21 mouse cellular contexts compared by ENCODE assay signal in the genomic region with DNA sequence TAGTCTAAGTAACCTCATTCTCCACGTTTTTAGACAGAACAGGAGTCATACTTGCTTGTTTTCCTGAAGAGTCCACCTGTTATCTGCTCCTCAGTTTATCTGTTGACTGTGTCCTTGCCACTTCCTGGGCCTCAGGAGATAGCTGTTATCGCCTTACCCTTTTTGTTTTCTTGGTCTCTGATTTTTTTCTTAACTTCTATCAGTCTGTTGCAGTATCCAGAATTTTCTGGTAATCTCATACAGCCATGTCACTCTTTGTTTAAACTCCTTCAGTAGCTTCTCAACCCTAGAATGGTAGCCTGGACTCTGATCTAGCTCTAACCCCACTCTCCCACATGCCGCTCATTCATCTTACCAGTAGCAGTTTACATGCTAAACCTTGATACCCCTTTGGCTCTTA. TPM values are rescaled to one million over a fixed set of nuclear protein-coding genes. Genes with fewer than 3 reads are reported as not detected.
DNase-seq lines count a peak whose midpoint lies in the region; ATAC-seq and TF ChIP-seq lines count a peak whose summit lies in the region.
"Had no signal": no experiment of that assay in that cellular context is flagged by ENCODE, and none has a peak within 500 bp of the region (broad histone marks: within the 10 kb centered on the region; RNA-seq: fewer than 3 reads in every experiment).

No protein-coding gene starts in this region.

- ATAC-seq in liver, embryonic 13.5 days (ENCODE audit: low read depth), result peak; percentile 68
- peak; percentile 51 for ATAC-seq in megakaryocyte progenitor cell, adult 5-6 weeks (replicated peaks; ENCODE audit: poor library complexity)
- ATAC-seq: forebrain, embryonic 13.5 days; forebrain, postnatal 0 days; hindbrain, postnatal 0 days had no signal

- TF ChIP-seq CTCF in liver, adult 2 months (IDR thresholded peaks at IDR 0.05; ENCODE audit: low read depth, low read length), result no peak

- no peaks in the 10 kb centered on the region for H3K36me3 ChIP-seq in liver, adult 2 months (ENCODE audit: control insufficient read depth, insufficient read depth, low read length)
- H3K36me3 ChIP-seq in liver, embryonic 13.5 days, result no peaks in the 10 kb centered on the region
- H3K36me3 ChIP-seq: embryonic facial prominence, embryonic 10.5 days; hindbrain, embryonic 13.5 days had no signal

- no peaks in the 10 kb centered on the region for H3K9me3 ChIP-seq in liver, embryonic 13.5 days (replicated peaks)
- H3K9me3 ChIP-seq: embryonic facial prominence, embryonic 10.5 days; forebrain, embryonic 13.5 days; hindbrain, embryonic 13.5 days had no signal

- peaks cover 26% of the 10 kb centered on the region; the same call in 1 of the 2 replicates for H3K79me2 ChIP-seq in liver, adult 2 months (ENCODE audit: control insufficient read depth, insufficient read depth, low read length)

- no peak for TF ChIP-seq POLR2A in liver, adult 2 months (IDR thresholded peaks at IDR 0.05; ENCODE audit: extremely low read depth, insufficient read depth, low read length)

- peak overlapping the region; percentile 63 for H3K27ac ChIP-seq in liver, adult 2 months (replicated peaks; ENCODE audit: insufficient read depth, low read depth, low read length)
- H3K27ac ChIP-seq in liver, embryonic 13.5 days, result no peak overlapping the region
- H3K27ac ChIP-seq: embryonic facial prominence, embryonic 10.5 days; forebrain, embryonic 13.5 days; hindbrain, embryonic 13.5 days; hindbrain, postnatal 0 days had no signal

- H3K4me1 ChIP-seq in liver, adult 2 months (ENCODE audit: control insufficient read depth, insufficient read depth, low read length), result peaks cover 28% of the 10 kb centered on the region
- H3K4me1 ChIP-seq in liver, embryonic 13.5 days (replicated peaks), result peaks cover 38% of the 10 kb centered on the region

- no peak overlapping the region for H3K4me2 ChIP-seq in liver, embryonic 13.5 days
- H3K4me2 ChIP-seq: forebrain, embryonic 13.5 days; hindbrain, embryonic 13.5 days had no signal

- no peak for DNase-seq in liver, adult 2 months (ENCODE audit: extremely low read depth, low read depth, low spot score)
- DNase-seq in liver, result no peak
- peak; percentile 11 for DNase-seq in liver, embryonic 13.5 days
- DNase-seq in cerebellum, adult 11-12 months, result no peak
- no peak for DNase-seq in gastrocnemius, adult 8-10 months (ENCODE audit: low spot score in 2 of 2)
- DNase-seq in testis, postnatal 10 days (ENCODE audit: low spot score), result no peak
- DNase-seq: adrenal gland, adult 8-10 months; adrenal gland, postnatal 36 days; cerebellum, adult 11 months; cerebellum, adult 9-11 months; cerebellum, postnatal 36 days; forebrain, postnatal 0 days; gastrocnemius, postnatal 25 days; heart, postnatal 10 days; heart, postnatal 4 days had no signal

- H3K9ac ChIP-seq in liver, adult 2 months (ENCODE audit: low read depth, low read length), result no peak overlapping the region
- H3K9ac ChIP-seq in liver, embryonic 13.5 days, result no peak overlapping the region
- H3K9ac ChIP-seq: forebrain, embryonic 13.5 days; forebrain, postnatal 0 days; hindbrain, embryonic 13.5 days had no signal

- H3K4me3 ChIP-seq in liver, adult 2 months (ENCODE audit: insufficient read depth, low read depth, low read length), result no peak overlapping the region
- H3K4me3 ChIP-seq in liver, embryonic 13.5 days (replicated peaks), result no peak overlapping the region
- H3K4me3 ChIP-seq: embryonic facial prominence, embryonic 10.5 days; forebrain, embryonic 13.5 days; hindbrain, embryonic 13.5 days had no signal

- no peaks in the 10 kb centered on the region for H3K27me3 ChIP-seq in liver, adult 2 months (ENCODE audit: control insufficient read depth, insufficient read depth, low read length)
- no peaks in the 10 kb centered on the region for H3K27me3 ChIP-seq in liver, embryonic 13.5 days
- H3K27me3 ChIP-seq: CH12.LX; forebrain, embryonic 13.5 days; hindbrain, embryonic 13.5 days had no signal

- WGBS in liver, adult 2 months, result 47% methylated on average over 3 of the region's 3 CpGs
- WGBS in liver, embryonic 13.5 days (ENCODE audit: insufficient replicate concordance), result 21% methylated on average over 3 of the region's 3 CpGs

RNA-seq across cellular contexts. Expression of a gene that starts 10.6 kb away (rescaled TPM):
- total RNA-seq in liver, adult 2 months (2014; rRNA removed), result 98.3 and 111 TPM in 2 replicates
- polyA plus RNA-seq in liver, adult 2 months (2012; rRNA removed), result 66.7 and 74.0 TPM in 2 replicates
- polyA plus RNA-seq in liver, embryonic 13.5 days (2015; fragmentation: Nextera tagmentation; extraction: Ambion mirVana), result 30.6 and 35.5 TPM in 2 replicates
- total RNA-seq in megakaryocyte progenitor cell, adult 5-6 weeks (2015), result 256 and 262 TPM in 2 replicates
- 224 and 237 TPM in 2 replicates for total RNA-seq in megakaryocyte progenitor cell, adult 5-6 weeks (2017)
- 10 to 100 TPM; 49.8 to 57.4 (median 54.4) TPM for total RNA-seq in gastrocnemius, adult 8-10 months (2022)
- total RNA-seq: CH12.LX had no signal
